ENCODE assay signal across 10 mouse cellular contexts in the genomic region with DNA sequence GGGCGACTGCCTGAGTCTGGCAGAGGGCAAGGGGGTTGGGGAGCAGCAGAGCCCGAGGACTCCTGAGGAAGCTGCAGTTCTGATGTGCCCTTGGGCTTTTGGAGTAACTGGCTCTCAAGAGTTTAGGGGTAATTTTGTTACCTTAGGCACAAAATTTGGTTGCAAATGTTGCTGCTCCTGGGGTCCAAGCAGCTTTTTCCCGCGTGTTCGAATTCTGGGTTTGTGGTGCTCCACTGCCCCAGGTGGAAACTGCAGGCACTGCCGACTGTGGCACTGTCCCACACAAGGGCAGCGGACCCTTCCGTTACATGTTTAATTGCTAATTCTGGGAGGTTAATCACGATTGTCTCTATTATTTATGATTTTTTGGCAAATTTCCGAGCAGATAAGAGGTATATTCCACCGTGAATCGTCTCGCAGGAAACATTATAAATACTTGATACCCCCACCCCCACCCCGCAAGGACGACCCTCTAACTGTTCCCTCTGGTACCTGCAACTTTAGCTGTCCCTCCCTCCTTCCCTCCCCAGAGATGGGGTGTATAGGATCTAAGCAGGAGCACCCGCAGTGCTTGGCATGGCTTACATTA. TPM values are rescaled to one million over a fixed set of nuclear protein-coding genes. Genes with fewer than 3 reads are reported as not detected.
DNase-seq lines count a peak whose midpoint lies in the region; ATAC-seq and TF ChIP-seq lines count a peak whose summit lies in the region.
"Had no signal": no experiment of that assay in that cellular context is flagged by ENCODE, and none has a peak within 500 bp of the region (broad histone marks: within the 10 kb centered on the region; RNA-seq: fewer than 3 reads in every experiment).

No protein-coding gene starts in this region.

- peaks cover 48% of the 10 kb centered on the region for H3K27me3 ChIP-seq in heart, embryonic 16.5 days (ENCODE audit: control insufficient read depth, insufficient read depth, low read length)
- peaks cover 7% of the 10 kb centered on the region for H3K27me3 ChIP-seq in ES-Bruce4 (ENCODE audit: control insufficient read depth, insufficient read depth, low read length, poor library complexity, severe bottlenecking)
- peaks cover 38% of the 10 kb centered on the region for H3K27me3 ChIP-seq in embryonic facial prominence, embryonic 11.5 days (ENCODE audit: control insufficient read depth, insufficient read depth, low read length)
- H3K27me3 ChIP-seq in liver, embryonic 15.5 days: peaks cover 62% of the 10 kb centered on the region

- ATAC-seq in heart, embryonic 16.5 days (replicated peaks; ENCODE audit: extremely low read depth, insufficient read depth, low FRiP score): no peak
- no peak for ATAC-seq in embryonic facial prominence, embryonic 11.5 days (replicated peaks; ENCODE audit: insufficient number of reproducible peaks, low FRiP score, low TSS enrichment, low read depth)
- ATAC-seq in liver, embryonic 15.5 days (ENCODE audit: insufficient read depth): no peak

- peaks cover 19% of the 10 kb centered on the region for H3K4me1 ChIP-seq in heart, embryonic 16.5 days (ENCODE audit: control insufficient read depth, insufficient read depth, low read length)
- H3K4me1 ChIP-seq in ES-Bruce4 (ENCODE audit: control insufficient read depth, insufficient read depth, low read length): no peaks in the 10 kb centered on the region
- H3K4me1 ChIP-seq in embryonic facial prominence, embryonic 11.5 days (ENCODE audit: control insufficient read depth, insufficient read depth, low read length): peaks cover 4% of the 10 kb centered on the region; the same call in 1 of the 2 replicates
- H3K4me1 ChIP-seq in liver, embryonic 15.5 days (replicated peaks): peaks cover 21% of the 10 kb centered on the region

- no peak overlapping the region for H3K27ac ChIP-seq in heart, embryonic 16.5 days (ENCODE audit: low read length)
- H3K27ac ChIP-seq in ES-Bruce4 (ENCODE audit: insufficient read depth, low read length): no peak overlapping the region
- H3K27ac ChIP-seq in embryonic facial prominence, embryonic 11.5 days (replicated peaks; ENCODE audit: low read depth, low read length): no peak overlapping the region
- no peak overlapping the region for H3K27ac ChIP-seq in liver, embryonic 15.5 days (replicated peaks)

- H3K36me3 ChIP-seq in heart, embryonic 16.5 days (ENCODE audit: control insufficient read depth, insufficient read depth): no peaks in the 10 kb centered on the region
- no peaks in the 10 kb centered on the region for H3K36me3 ChIP-seq in ES-Bruce4 (ENCODE audit: control insufficient read depth, insufficient read depth, low read length, poor library complexity, severe bottlenecking)
- H3K36me3 ChIP-seq in embryonic facial prominence, embryonic 11.5 days (replicated peaks; ENCODE audit: control insufficient read depth, insufficient read depth, low read depth, low read length): no peaks in the 10 kb centered on the region
- H3K36me3 ChIP-seq in liver, embryonic 15.5 days (replicated peaks): no peaks in the 10 kb centered on the region

- no peak for TF ChIP-seq EP300 in ES-Bruce4 (IDR thresholded peaks at IDR 0.05; ENCODE audit: insufficient read depth, low read depth, low read length)

- peaks cover 3% of the 10 kb centered on the region; the same call in 1 of the 2 replicates for H3K9me3 ChIP-seq in heart, embryonic 16.5 days (replicated peaks; ENCODE audit: control insufficient read depth, low read length)
- H3K9me3 ChIP-seq in ES-Bruce4 (replicated peaks; ENCODE audit: control insufficient read depth, insufficient read depth, low read length, poor library complexity, severe bottlenecking): no peaks in the 10 kb centered on the region
- H3K9me3 ChIP-seq in embryonic facial prominence, embryonic 11.5 days (replicated peaks; ENCODE audit: control insufficient read depth, low read length): no peaks in the 10 kb centered on the region
- H3K9me3 ChIP-seq in liver, embryonic 15.5 days (replicated peaks): peaks cover 6% of the 10 kb centered on the region

- TF ChIP-seq POLR2A in ES-Bruce4 (IDR thresholded peaks at IDR 0.05; ENCODE audit: insufficient read depth, low read length): no peak

- TF ChIP-seq CTCF in ES-Bruce4 (IDR thresholded peaks at IDR 0.05; ENCODE audit: low read depth, low read length): peak; percentile 12

- DNase-seq in heart, postnatal 4 days: no peak
- DNase-seq in embryonic facial prominence, embryonic 11.5 days (ENCODE audit: low spot score): peak; percentile 57
- no peak for DNase-seq in spleen, postnatal 36 days (ENCODE audit: low spot score in 2 of 2)
- no peak for DNase-seq in right cerebral cortex, postnatal 10 days (ENCODE audit: low spot score in 2 of 2)
- no peak for DNase-seq in thymus, adult 18-20 months
- DNase-seq: kidney, postnatal 10 days had no signal

- 8% methylated on average over 16 of the region's 16 CpGs for WGBS in heart, embryonic 16.5 days
- 4% methylated on average over 16 of the region's 16 CpGs for WGBS in embryonic facial prominence, embryonic 11.5 days
- WGBS in liver, embryonic 15.5 days (ENCODE audit: insufficient replicate concordance): 9% methylated on average over 16 of the region's 16 CpGs

- H3K9ac ChIP-seq in heart, embryonic 16.5 days (ENCODE audit: low read length): no peak overlapping the region
- no peak overlapping the region for H3K9ac ChIP-seq in ES-Bruce4 (ENCODE audit: low read depth, poor library complexity, severe bottlenecking)
- no peak overlapping the region; the same call in 1 of the 2 replicates for H3K9ac ChIP-seq in embryonic facial prominence, embryonic 11.5 days (replicated peaks; ENCODE audit: low read length)
- H3K9ac ChIP-seq in liver, embryonic 15.5 days: no peak overlapping the region

- H3K4me2 ChIP-seq in heart, embryonic 16.5 days (ENCODE audit: low read depth, low read length): peak overlapping the region; percentile 39
- no peak overlapping the region; the same call in 1 of the 2 replicates for H3K4me2 ChIP-seq in embryonic facial prominence, embryonic 11.5 days (ENCODE audit: low read depth, low read length)
- H3K4me2 ChIP-seq in liver, embryonic 15.5 days: peak overlapping the region; percentile 27; the same call in 1 of the 2 replicates

- H3K4me3 ChIP-seq in heart, embryonic 16.5 days (ENCODE audit: low read length): peak overlapping the region; percentile 25; the same call in 1 of the 2 replicates
- no peak overlapping the region for H3K4me3 ChIP-seq in ES-Bruce4 (ENCODE audit: low read depth, low read length)
- H3K4me3 ChIP-seq in embryonic facial prominence, embryonic 11.5 days (ENCODE audit: low read depth, low read length): no peak overlapping the region
- H3K4me3 ChIP-seq in liver, embryonic 15.5 days (replicated peaks): no peak overlapping the region

RNA-seq across cellular contexts. Expression of a gene that starts 10.9 kb away (rescaled TPM):
- polyA plus RNA-seq in heart, embryonic 16.5 days (2015; fragmentation: Nextera tagmentation; extraction: Ambion mirVana): 0.54 and 1.00 TPM in 2 replicates
- total RNA-seq in heart, postnatal 4 days (2021): not detected
- 0.44 TPM in 1 of 2 replicates, not detected in the other for polyA plus RNA-seq in ES-Bruce4 (2011; ENCODE audit: insufficient read depth, insufficient read length, low read depth, missing spikeins)
- polyA plus RNA-seq in embryonic facial prominence, embryonic 11.5 days (2014; fragmentation: Nextera tagmentation; extraction: Ambion mirVana): 23.3 and 30.6 TPM in 2 replicates
- polyA plus RNA-seq in liver, embryonic 15.5 days (2015; fragmentation: Nextera tagmentation; extraction: Ambion mirVana): 0.16 TPM in 1 of 2 replicates, not detected in the other
- total RNA-seq: megakaryocyte-erythroid progenitor cell, adult 5-6 weeks had no signal

RNA-seq across cellular contexts. Expression of a gene that starts 37.4 kb away (rescaled TPM):
- 452 and 483 TPM in 2 replicates for polyA plus RNA-seq in heart, embryonic 16.5 days (2015; fragmentation: Nextera tagmentation; extraction: Ambion mirVana)
- 100 to 1,000 TPM; 537 to 600 TPM for total RNA-seq in heart, postnatal 4 days (2021)
- 83.0 and 86.6 TPM in 2 replicates for polyA plus RNA-seq in ES-Bruce4 (2011; ENCODE audit: insufficient read depth, insufficient read length, low read depth, missing spikeins)
- 174 and 187 TPM in 2 replicates for polyA plus RNA-seq in embryonic facial prominence, embryonic 11.5 days (2014; fragmentation: Nextera tagmentation; extraction: Ambion mirVana)
- 201 and 204 TPM in 2 replicates for polyA plus RNA-seq in liver, embryonic 15.5 days (2015; fragmentation: Nextera tagmentation; extraction: Ambion mirVana)

Comparison
In these comparisons a context has a peak if more than half of its experiments do, and no peak if none do; other contexts are left out.
1. RNA of a gene that starts 10.9 kb away (polyA plus RNA-seq): 23.3 to 30.6 TPM in embryonic facial prominence, embryonic 11.5 days; 0.54 to 1.00 TPM in heart, embryonic 16.5 days, 0.16 TPM in liver, embryonic 15.5 days and 0.44 TPM in ES-Bruce4; every median in the first group is over 10 times any median in the second.